Mouse (Mus musculus): Measurements from ENCODE around the gene 9930111J21Rik2. TPM values are rescaled to one million over a fixed set of nuclear protein-coding genes. Genes with fewer than 3 reads are reported as not detected.

Gene 9930111J21Rik2
- polyA plus RNA-seq (2014; fragmentation: Illumina TruSeq; extraction: RNeasy Lipid Tissue Mini Kit (QIAGEN cat#74804); ENCODE audit: low read depth, low replicate concordance) = 6.3 TPM

DNA sequence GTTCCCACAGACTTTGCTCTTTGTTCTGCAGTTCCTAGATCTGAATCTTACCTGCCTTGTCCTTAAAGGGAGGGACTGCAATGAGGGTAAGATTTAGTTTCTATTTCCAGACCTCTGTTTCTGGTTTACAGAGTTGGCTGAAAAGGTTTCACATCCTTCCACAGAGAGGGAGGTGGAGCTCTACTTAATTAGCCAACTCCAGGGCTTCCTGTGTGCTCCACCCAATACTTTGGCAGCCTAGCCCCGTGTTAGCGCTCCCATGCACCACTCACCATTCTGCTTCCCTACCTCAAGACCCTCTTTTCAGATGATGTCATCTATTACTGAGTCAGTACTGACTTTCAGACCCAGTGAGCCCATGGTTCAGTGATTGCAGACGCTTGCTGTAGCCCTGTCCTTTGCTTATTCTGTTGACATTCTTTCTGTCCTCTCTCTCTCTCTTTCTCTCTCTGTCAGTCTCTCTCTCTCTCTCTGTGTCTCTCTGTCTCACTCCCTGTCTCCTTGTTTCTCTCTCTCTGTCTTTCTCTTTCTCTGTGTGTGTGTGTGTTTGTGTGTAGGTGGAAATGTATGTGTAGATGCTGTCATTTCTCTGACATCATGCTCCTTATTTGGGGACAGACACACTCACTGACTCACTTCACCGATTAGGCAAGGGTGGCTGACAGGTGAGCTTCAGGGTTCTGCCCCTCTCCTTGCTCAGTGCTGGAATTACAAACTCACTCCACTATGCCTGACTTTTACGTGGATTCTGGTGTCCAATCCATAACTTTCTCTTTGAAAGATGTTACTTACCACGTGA, at the start of gene 9930111J21Rik2:
TSS of gene 9930111J21Rik2 (minus strand) at position 150 of the 799 bp plus-strand sequence.

DNA sequence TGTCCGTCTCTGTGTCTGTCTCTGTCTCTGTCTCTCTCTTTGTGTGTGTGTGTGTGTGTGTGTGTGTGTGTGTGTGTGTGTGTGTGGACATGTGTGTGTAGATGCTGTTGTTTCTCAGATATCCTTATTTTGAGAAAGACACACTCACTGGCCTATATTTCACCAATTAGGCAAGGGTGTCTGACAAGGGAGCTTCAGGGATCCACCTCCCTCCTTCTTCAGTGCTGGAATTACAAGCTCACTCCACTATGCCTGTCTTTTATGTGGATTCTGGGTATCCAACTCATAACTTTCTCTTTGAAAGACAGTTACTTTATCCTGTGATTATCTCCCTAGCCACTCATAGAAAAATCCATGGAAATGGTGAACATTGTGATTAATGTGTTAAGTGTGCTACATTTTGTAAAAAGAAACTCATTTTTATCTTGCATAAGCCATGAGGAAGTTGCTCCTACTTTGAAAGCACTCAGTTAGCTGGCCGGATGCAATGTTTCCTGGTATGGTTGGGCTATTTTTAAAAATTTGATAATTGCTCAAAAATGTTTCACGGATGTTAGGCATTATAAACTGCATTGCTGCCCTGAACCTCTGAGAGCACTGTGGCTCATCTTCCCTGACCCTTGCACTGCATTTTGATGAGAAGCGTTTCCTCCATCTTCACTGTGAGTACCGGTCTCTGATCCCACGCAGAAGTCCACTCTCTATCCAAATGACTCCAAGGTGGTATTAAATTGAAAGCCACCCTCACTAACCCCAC, 25.1 kb upstream of the 9930111J21Rik2 start, which contains the start of gene Ifi47:
TSS of gene Ifi47 (plus strand) at position 587 of the 757 bp plus-strand sequence.

DNA sequence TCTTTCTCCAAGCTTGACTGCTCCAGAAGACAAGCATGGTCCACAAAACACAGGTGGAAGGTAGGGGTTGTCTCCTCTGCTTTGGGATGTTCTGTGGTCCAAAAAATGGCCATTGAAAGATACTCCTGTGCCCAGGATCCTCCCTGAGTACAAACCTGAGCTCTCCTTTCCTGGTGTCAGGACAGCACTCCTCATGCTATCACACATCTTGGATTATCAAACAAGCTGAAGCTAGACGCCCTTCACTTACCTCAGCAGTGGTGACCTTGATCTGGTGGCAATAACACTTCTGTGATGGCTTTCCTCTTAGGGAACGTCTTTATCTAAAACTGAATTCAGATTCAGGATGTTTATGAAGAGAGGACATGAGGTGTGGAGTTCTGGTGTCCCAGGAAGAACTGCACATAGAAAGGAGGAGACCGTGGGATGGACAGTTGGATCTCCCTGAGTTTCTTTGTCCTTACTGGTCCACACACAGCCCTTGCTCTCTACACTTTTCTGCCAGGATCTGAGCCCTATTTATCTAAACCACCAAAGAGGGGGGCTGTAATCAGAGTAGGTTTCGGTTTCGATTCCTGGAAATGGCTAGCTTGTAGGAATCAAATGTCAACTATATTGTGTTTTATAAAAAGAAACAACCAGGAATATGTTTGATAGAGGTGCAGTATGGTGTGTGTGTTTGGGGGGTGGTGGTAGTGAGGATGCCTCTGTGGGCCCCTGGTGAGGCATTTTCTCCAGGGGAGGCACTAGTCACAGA, 12.8 kb upstream of the 9930111J21Rik2 start, which contains the start of gene Tgtp2:
TSS of gene Tgtp2 (minus strand) at position 494 of the 757 bp plus-strand sequence.

DNA sequence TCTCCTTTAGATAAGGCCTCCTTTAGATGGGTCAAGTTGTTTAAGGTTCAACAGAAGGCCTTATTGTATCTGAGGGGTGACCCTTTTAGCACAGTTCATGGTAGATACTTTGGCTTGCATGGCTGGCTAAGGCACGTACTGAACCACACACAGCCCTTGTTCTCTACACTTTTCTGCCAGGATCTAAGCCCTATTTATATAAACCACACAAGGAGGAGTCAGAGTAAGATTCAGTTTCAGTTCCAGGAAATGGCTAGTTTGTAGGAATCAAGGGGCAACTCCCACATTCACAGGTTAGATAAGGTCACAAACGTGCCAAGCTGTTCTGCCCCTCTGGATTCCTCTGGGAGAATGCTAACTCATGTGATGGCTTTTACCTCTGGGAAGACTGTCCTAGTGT, 57.0 kb downstream of the 9930111J21Rik2 start, which contains the start of gene Tgtp1:
TSS of gene Tgtp1 (minus strand) at position 155 of the 400 bp plus-strand sequence.

DNA sequence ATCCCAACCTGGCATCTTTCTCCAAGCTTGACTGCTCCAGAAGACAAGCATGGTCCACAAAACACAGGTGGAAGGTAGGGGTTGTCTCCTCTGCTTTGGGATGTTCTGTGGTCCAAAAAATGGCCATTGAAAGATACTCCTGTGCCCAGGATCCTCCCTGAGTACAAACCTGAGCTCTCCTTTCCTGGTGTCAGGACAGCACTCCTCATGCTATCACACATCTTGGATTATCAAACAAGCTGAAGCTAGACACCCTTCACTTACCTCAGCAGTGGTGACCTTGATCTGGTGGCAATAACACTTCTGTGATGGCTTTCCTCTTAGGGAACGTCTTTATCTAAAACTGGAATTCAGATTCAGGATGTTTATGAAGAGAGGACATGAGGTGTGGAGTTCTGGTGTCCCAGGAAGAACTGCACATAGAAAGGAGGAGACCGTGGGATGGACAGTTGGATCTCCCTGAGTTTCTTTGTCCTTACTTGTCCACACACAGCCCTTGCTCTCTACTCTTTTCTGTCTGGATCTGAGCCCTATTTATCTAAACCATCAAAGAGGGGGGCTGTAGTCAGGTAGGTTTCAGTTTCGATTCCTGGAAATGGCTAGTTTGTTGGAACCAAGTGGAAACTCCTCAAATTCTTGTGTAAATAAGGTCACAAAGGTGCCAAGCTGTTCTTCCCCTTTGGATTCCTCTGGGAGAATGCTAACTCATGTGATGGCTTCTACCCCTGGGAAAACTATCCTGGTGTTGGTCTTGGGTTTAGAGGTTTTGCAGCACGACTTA, 59.1 kb downstream of the 9930111J21Rik2 start, which contains the start of gene Gm12185:
TSS of gene Gm12185 (minus strand) at position 487 of the 781 bp plus-strand sequence.

DNA sequence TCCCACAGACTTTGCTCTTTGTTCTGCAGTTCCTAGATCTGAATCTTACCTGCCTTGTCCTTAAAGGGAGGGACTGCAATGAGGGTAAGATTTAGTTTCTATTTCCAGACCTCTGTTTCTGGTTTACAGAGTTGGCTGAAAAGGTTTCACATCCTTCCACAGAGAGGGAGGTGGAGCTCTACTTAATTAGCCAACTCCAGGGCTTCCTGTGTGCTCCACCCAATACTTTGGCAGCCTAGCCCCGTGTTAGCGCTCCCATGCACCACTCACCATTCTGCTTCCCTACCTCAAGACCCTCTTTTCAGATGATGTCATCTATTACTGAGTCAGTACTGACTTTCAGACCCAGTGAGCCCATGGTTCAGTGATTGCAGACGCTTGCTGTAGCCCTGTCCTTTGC, 71.8 kb downstream of the 9930111J21Rik2 start, which contains the start of gene 9930111J21Rik1:
TSS of gene 9930111J21Rik1 (minus strand) at position 148 of the 400 bp plus-strand sequence.

DNA sequence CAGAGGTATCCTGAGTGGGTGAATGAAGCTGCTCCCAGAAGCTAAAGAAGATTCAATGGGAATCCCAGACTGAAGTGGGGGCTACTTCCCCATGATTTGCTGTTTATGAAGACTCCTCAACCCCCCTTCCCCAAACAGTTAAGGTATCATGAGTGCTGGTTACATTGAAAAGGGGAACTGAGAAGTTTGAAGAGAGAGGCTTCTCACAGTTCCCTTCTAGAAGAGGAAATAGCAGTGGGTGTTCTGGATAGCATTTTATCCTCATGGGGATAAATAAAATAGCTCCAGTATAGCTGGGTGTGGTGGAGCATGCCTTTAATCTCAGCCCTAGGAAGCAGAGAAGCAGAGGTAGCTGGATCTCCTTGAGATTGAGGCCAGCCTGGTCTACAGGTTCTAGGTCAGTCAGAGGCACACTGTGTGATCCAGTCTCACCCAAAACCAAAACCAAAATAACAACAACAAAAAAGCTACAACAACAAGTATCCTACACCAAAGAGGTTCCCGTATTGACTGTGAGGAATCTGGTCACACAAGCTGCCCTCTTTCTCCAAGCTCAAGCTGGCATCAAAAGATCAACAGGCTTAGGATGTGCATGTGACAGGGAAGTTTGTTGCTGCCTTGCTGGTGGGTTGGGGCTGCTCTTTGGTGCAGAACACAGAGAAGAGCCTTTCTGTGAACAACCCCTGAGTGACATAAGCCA, 72.7 kb downstream of the 9930111J21Rik2 start, which contains the start of gene Olfr56:
TSS of gene Olfr56 (plus strand) at position 650 of the 700 bp plus-strand sequence.

Other genes with a start within 250 kb of the 9930111J21Rik2 start
- gene Trim41, start 233.9 kb downstream of the 9930111J21Rik2 start, polyA plus RNA-seq (2014; fragmentation: Illumina TruSeq; extraction: RNeasy Lipid Tissue Mini Kit (QIAGEN cat#74804); ENCODE audit: low read depth, low replicate concordance) = 20.6 TPM
- gene Trim7, start 225.1 kb downstream of the 9930111J21Rik2 start, polyA plus RNA-seq (2014; fragmentation: Illumina TruSeq; extraction: RNeasy Lipid Tissue Mini Kit (QIAGEN cat#74804); ENCODE audit: low read depth, low replicate concordance) = 30.1 TPM
- gene Gm12184, start 224.6 kb downstream of the 9930111J21Rik2 start, polyA plus RNA-seq (2014; fragmentation: Illumina TruSeq; extraction: RNeasy Lipid Tissue Mini Kit (QIAGEN cat#74804); ENCODE audit: low read depth, low replicate concordance) = 9.5 TPM
- 21.4 TPM for gene Irgm1, start 179.6 kb downstream of the 9930111J21Rik2 start, polyA plus RNA-seq (2014; fragmentation: Illumina TruSeq; extraction: RNeasy Lipid Tissue Mini Kit (QIAGEN cat#74804); ENCODE audit: low read depth, low replicate concordance)
- gene Gm5431, start 149.0 kb downstream of the 9930111J21Rik2 start, polyA plus RNA-seq (2014; fragmentation: Illumina TruSeq; extraction: RNeasy Lipid Tissue Mini Kit (QIAGEN cat#74804); ENCODE audit: low read depth, low replicate concordance) = 0.58 TPM
- gene Psme2b, start 105.1 kb downstream of the 9930111J21Rik2 start, polyA plus RNA-seq (2014; fragmentation: Illumina TruSeq; extraction: RNeasy Lipid Tissue Mini Kit (QIAGEN cat#74804); ENCODE audit: low read depth, low replicate concordance) = 2.5 TPM
- not detected for gene Olfr56, start 72.4 kb downstream of the 9930111J21Rik2 start, polyA plus RNA-seq (2014; fragmentation: Illumina TruSeq; extraction: RNeasy Lipid Tissue Mini Kit (QIAGEN cat#74804); ENCODE audit: low read depth, low replicate concordance)
- 2.9 TPM for gene 9930111J21Rik1, start 71.8 kb downstream of the 9930111J21Rik2 start, polyA plus RNA-seq (2014; fragmentation: Illumina TruSeq; extraction: RNeasy Lipid Tissue Mini Kit (QIAGEN cat#74804); ENCODE audit: low read depth, low replicate concordance)
- gene Gm12185, start 59.0 kb downstream of the 9930111J21Rik2 start, polyA plus RNA-seq (2014; fragmentation: Illumina TruSeq; extraction: RNeasy Lipid Tissue Mini Kit (QIAGEN cat#74804); ENCODE audit: low read depth, low replicate concordance) = 0.26 TPM
- 7.1 TPM for gene Tgtp1, start 57.1 kb downstream of the 9930111J21Rik2 start, polyA plus RNA-seq (2014; fragmentation: Illumina TruSeq; extraction: RNeasy Lipid Tissue Mini Kit (QIAGEN cat#74804); ENCODE audit: low read depth, low replicate concordance)
- gene Tgtp2, start 13.0 kb upstream of the 9930111J21Rik2 start, polyA plus RNA-seq (2014; fragmentation: Illumina TruSeq; extraction: RNeasy Lipid Tissue Mini Kit (QIAGEN cat#74804); ENCODE audit: low read depth, low replicate concordance) = 10.2 TPM
- 3.8 TPM for gene Ifi47, start 25.3 kb upstream of the 9930111J21Rik2 start, polyA plus RNA-seq (2014; fragmentation: Illumina TruSeq; extraction: RNeasy Lipid Tissue Mini Kit (QIAGEN cat#74804); ENCODE audit: low read depth, low replicate concordance)
- gene Olfr1396, start 63.6 kb upstream of the 9930111J21Rik2 start, polyA plus RNA-seq (2014; fragmentation: Illumina TruSeq; extraction: RNeasy Lipid Tissue Mini Kit (QIAGEN cat#74804); ENCODE audit: low read depth, low replicate concordance) = 5.0 TPM
- gene Olfr1395, start 91.0 kb upstream of the 9930111J21Rik2 start, polyA plus RNA-seq (2014; fragmentation: Illumina TruSeq; extraction: RNeasy Lipid Tissue Mini Kit (QIAGEN cat#74804); ENCODE audit: low read depth, low replicate concordance) = not detected
- not detected for gene Olfr1394, start 103.1 kb upstream of the 9930111J21Rik2 start, polyA plus RNA-seq (2014; fragmentation: Illumina TruSeq; extraction: RNeasy Lipid Tissue Mini Kit (QIAGEN cat#74804); ENCODE audit: low read depth, low replicate concordance)
- gene Btnl9, start 135.9 kb upstream of the 9930111J21Rik2 start, polyA plus RNA-seq (2014; fragmentation: Illumina TruSeq; extraction: RNeasy Lipid Tissue Mini Kit (QIAGEN cat#74804); ENCODE audit: low read depth, low replicate concordance) = 34.1 TPM
- 28.4 TPM for gene Zfp62, start 152.1 kb upstream of the 9930111J21Rik2 start, polyA plus RNA-seq (2014; fragmentation: Illumina TruSeq; extraction: RNeasy Lipid Tissue Mini Kit (QIAGEN cat#74804); ENCODE audit: low read depth, low replicate concordance)
- gene Mgat1, start 192.9 kb upstream of the 9930111J21Rik2 start, polyA plus RNA-seq (2014; fragmentation: Illumina TruSeq; extraction: RNeasy Lipid Tissue Mini Kit (QIAGEN cat#74804); ENCODE audit: low read depth, low replicate concordance) = 49.3 TPM
- 1.9 TPM for gene Olfr1393, start 227.1 kb upstream of the 9930111J21Rik2 start, polyA plus RNA-seq (2014; fragmentation: Illumina TruSeq; extraction: RNeasy Lipid Tissue Mini Kit (QIAGEN cat#74804); ENCODE audit: low read depth, low replicate concordance)
- not detected for gene Olfr1392, start 234.0 kb upstream of the 9930111J21Rik2 start, polyA plus RNA-seq (2014; fragmentation: Illumina TruSeq; extraction: RNeasy Lipid Tissue Mini Kit (QIAGEN cat#74804); ENCODE audit: low read depth, low replicate concordance)